Mouse (Mus musculus): ENCODE results near the gene Sypl. TPM values are rescaled to one million over a fixed set of nuclear protein-coding genes. Genes with fewer than 3 reads are reported as not detected.

Gene Sypl
- total RNA-seq (2015; ENCODE audit: low replicate concordance) (34.6 and 44.3 TPM in 2 replicates), total RNA-seq (2017; ENCODE audit: low replicate concordance) (10.3 and 17.8 TPM in 2 replicates)

- ATAC-seq (replicated peaks; ENCODE audit: low FRiP score, poor library complexity, severe bottlenecking): peak; percentile 97
Observed at GRCm38 (mm10) chr12:32953596-32954215, at the start of gene Sypl. Gene Sypl (plus strand): TSS chr12:32953891.

DNA sequence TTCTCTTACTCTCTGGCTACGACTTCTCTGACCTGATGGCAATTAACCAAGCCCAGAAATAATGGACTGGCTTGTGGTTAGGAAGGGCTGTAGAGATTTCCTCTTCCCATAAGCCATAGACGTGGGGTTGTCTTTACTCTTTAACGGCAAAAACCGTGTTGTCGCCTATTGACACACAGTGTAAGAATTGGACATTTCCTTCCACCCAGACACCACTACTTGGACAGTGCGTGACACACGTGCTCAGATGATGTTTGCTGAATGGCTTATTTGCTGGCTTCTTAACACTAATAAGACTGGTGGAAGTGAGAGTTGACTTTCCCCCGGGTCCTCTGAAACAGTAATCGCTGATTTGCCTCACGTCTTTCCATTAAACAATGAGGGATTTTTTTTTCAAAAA, 44.0 kb upstream of the Sypl start:
- no peak for ATAC-seq (replicated peaks; ENCODE audit: low FRiP score, poor library complexity, severe bottlenecking)

DNA sequence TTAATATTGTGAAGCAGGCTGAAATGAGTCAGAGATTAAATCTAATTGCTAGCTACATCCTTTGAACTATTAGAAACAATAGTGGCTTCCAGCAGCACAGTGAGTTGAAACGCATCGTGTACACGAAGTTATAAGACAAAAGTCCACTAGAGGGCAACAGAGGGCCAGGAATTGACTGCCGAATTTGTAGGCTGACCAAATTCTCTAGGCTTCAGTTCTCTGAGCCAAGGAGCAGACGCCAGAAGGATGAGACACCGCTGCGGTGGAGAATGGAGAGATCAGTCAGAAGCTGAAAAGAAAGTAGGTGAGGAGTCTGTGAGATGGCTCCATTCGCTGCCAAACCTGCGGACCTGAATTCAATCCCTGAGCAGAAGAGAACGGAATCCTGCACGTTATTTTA, 43.6 kb upstream of the Sypl start:
- peak; percentile 83 for ATAC-seq (replicated peaks; ENCODE audit: low FRiP score, poor library complexity, severe bottlenecking)

DNA sequence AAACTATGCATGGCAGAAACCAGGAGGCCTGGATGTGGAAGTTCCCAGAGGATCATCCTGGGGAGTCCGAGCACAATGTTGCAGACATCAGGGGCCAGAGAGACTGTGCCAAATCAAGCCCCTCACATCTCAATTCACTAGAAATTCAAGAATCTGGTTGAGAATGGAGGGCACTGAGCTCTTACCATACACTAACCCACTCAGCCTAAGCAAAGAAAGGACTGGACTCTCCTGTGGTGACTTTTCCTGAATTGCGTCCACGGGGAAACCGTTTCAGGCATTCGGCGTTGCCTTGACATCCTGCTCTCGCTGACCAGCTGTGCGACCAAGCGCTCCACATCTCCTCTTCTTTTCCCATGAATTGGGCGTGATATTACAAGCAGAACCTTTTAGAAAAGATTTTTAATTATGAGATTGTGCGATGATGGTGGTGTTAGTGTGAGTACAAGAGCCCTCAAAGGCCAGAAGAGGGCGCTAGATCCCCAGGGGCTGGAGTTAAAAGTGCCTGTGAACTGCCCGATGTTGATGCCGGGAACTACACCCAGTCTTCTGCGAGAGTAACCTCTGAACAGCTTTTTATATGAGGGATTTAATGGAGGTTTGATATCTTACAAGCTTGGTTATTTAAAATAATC, 43.0 kb upstream of the Sypl start:
- ATAC-seq (replicated peaks; ENCODE audit: low FRiP score, poor library complexity, severe bottlenecking): no peak

DNA sequence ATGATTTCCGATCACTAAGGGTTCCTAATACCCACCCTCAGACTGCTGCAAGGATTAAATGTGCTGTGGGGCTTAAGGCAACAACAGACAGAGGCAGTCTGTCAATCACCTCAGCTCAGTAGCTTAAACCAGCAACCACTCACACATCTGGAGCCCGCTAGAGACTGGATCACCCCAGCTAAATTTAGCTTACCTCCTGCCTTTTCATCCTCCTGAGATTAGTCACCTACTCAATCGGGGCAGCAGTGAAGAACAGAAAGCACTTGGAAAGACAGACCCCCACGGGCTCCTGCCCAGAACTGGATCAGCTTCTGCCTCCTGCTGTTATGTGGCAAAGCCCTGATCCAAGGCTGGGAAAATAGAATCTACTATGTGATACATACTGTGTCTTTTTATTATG, 42.1 kb upstream of the Sypl start:
- no peak for ATAC-seq (replicated peaks; ENCODE audit: low FRiP score, poor library complexity, severe bottlenecking)

- ATAC-seq (replicated peaks; ENCODE audit: low FRiP score, poor library complexity, severe bottlenecking): no peak
Observed at GRCm38 (mm10) chr12:32912772-32913171, 40.9 kb upstream of the Sypl start.

DNA sequence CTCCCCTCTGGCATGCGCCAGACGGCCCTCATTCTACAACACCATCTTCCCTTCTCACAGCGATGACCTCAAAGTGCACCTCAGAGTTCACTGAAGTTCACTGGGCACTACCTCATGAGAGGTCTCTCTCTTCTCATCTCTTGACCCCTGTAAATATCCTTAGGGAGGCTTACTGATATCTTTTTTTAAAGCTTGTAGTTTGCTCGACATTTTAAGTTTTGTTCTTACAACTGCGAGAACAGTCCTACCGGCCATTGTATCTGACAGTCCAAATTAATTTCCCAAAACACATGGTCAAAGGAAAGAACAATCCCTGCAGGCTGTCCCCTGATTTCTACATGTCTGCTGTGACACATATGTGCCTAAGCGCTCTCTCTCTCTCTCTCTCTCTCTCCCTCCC, 35.0 kb upstream of the Sypl start:
- ATAC-seq (replicated peaks; ENCODE audit: low FRiP score, poor library complexity, severe bottlenecking): no peak

DNA sequence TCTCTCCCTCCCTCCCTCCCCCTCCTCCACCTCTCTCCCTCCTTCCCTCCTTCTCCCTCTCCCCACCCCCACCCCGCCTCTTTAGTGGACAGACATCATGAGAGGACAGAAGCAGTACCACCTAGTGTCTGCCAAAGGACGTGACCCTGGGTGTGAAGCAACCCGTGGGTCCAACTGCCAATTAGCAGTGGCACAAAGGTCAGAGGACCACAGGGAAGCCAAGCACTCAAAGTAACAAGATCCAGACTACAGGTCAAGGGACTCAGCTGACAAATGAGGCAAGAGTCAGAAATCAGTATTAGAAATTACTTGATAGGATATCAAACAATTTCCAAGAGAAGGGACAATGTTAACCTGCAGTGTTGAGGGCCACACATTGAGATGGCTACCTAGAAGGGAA, 34.6 kb upstream of the Sypl start:
- no peak for ATAC-seq (replicated peaks; ENCODE audit: low FRiP score, poor library complexity, severe bottlenecking)

GRCm38 (mm10) chr12:32919527-32919926, 34.2 kb upstream of the Sypl start:
- no peak for ATAC-seq (replicated peaks; ENCODE audit: low FRiP score, poor library complexity, severe bottlenecking)

DNA sequence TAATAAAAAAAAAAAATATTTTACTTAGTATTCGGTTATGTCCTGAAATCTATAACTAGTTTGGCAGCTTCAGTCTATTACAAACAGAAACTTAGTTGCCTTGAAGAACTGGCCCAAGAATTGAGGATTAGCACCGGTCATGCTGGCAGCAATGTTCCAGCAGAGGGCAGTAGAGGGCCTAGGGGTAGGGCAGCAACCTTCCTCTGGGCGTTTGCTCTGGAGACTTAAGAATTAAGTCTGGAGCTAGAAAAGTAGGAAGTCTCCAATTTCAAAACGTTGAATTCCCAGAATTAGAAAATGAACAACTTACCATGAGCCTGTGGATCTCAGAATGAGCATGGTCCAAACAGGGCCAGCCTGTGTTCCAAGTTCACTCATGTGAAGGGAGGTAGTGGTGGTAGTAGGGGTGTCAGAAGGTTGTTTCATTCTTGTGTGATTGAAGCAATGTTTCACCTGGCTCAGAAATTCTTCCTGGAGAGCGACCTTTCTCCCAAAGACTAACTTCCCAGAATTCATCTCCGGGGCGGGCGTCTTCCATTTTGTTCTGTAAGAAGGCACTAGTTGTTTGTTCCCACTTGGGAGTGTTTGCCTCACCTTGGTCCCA, 33.4 kb upstream of the Sypl start:
- ATAC-seq (replicated peaks; ENCODE audit: low FRiP score, poor library complexity, severe bottlenecking): peak; percentile 90

DNA sequence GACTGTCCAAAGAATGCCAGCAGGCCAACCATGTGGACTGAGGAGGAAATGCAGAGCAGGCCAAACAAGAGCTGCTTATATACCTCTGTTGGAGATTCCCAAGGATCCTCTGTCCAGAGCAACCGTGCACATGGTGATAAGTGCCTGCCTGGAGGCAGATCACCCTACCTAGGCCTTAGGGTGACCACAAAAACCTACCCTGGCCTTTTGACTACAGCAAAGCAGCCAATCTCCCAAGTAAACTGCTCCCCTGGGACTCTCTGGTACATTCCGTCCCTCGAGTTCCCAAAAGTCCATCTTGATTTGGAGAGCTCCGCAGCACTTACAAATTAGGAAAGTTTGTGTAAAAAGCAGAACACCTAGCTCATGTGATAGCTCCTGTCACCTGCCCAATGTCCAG, 32.6 kb upstream of the Sypl start:
- ATAC-seq (replicated peaks; ENCODE audit: low FRiP score, poor library complexity, severe bottlenecking): no peak

DNA sequence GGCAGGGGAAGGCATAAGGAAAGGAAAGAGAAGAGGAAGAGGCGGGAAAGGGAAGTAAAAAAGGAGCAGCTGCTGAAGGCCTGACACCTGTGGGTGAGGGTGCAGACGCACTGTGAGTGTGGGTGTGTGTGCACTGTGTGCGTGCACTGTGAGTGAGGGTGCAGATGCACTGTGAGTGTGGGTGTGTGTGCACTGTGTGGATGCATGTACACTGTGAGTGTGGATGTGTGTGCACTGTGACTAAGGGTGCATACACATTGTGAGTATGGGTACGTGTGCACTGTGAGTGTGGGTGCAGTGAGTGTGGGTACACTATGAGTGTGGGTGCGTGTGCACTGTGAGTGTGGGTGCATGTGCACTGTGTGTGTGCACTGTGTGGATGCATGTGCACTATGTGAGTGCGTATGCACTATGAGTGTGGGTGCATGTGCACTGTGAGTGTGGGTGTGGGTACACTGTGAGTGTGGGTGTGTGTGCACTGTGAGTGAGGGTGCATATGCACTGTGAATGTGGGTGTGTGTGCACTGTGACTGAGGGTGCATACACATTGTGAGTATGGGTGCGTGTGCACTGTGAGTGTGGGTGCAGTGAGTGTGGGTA, 32.1 kb upstream of the Sypl start:
- ATAC-seq (replicated peaks; ENCODE audit: low FRiP score, poor library complexity, severe bottlenecking): 0 out of 2 replicates have a peak, but pooled peaks have one; percentile 34

- no peak for ATAC-seq (replicated peaks; ENCODE audit: low FRiP score, poor library complexity, severe bottlenecking)
Observed at GRCm38 (mm10) chr12:32924245-32924644, 29.4 kb upstream of the Sypl start.

GRCm38 (mm10) chr12:32926331-32927172, 27.1 kb upstream of the Sypl start:
- ATAC-seq (replicated peaks; ENCODE audit: low FRiP score, poor library complexity, severe bottlenecking): no peak

GRCm38 (mm10) chr12:32927231-32927835, 26.4 kb upstream of the Sypl start:
- ATAC-seq (replicated peaks; ENCODE audit: low FRiP score, poor library complexity, severe bottlenecking): no peak

GRCm38 (mm10) chr12:32928180-32928579, 25.5 kb upstream of the Sypl start:
- no peak for ATAC-seq (replicated peaks; ENCODE audit: low FRiP score, poor library complexity, severe bottlenecking)

GRCm38 (mm10) chr12:32929831-32930513, 23.7 kb upstream of the Sypl start:
- ATAC-seq (replicated peaks; ENCODE audit: low FRiP score, poor library complexity, severe bottlenecking): no peak

- ATAC-seq (replicated peaks; ENCODE audit: low FRiP score, poor library complexity, severe bottlenecking): no peak
Observed at GRCm38 (mm10) chr12:32930566-32930965, 23.1 kb upstream of the Sypl start.
